Mouse (Mus musculus) cerebellum, adult 2 months (tissue): Measurements from ENCODE around the gene Bcr. TPM values are rescaled to one million over a fixed set of nuclear protein-coding genes. Genes with fewer than 3 reads are reported as not detected.

ENCODE experiments used
- DNase-seq, 2 experiments: peaks; one replicate each; pipeline ENCODE4 v3.0.0; 2021
- H3K27ac ChIP-seq: fragments of 200-500 bp; 2 replicates; pipeline ENCODE4 v1.5.1; 2012; ENCODE audit warnings: low read length, control low read depth, inconsistent platforms; ENCODE audit not compliant: insufficient read depth
- H3K27me3 ChIP-seq: fragments of 200-500 bp; 2 replicates; pipeline ENCODE4 v1.6.1; 2012; ENCODE audit warnings: inconsistent platforms, mild to moderate bottlenecking, low read length, moderate library complexity; ENCODE audit not compliant: control insufficient read depth, insufficient read depth
- H3K4me1 ChIP-seq: fragments of 200-500 bp; 2 replicates; pipeline ENCODE4 v1.6.1; 2011; ENCODE audit warnings: low read length; ENCODE audit not compliant: control insufficient read depth, insufficient read depth
- H3K4me3 ChIP-seq: fragments of 200-500 bp; replicated peaks from 2 replicates; pipeline ENCODE3; 2011; ENCODE audit warnings: mild to moderate bottlenecking, low read depth, low read length, control low read depth; ENCODE audit not compliant: insufficient read depth
- CTCF ChIP-seq: fragments of 200-500 bp; IDR thresholded peaks from 2 replicates; pipeline ENCODE4 v1.5.1; 2011; ENCODE audit warnings: low read depth, mild to moderate bottlenecking, control low read depth, low read length, moderate library complexity, borderline replicate concordance; ENCODE audit not compliant: insufficient read depth
- POLR2A ChIP-seq: fragments of 200-500 bp; IDR thresholded peaks from 2 replicates; pipeline ENCODE4 v1.6.1; 2011; ENCODE audit warnings: low read length, control low read depth, borderline replicate concordance; ENCODE audit not compliant: insufficient read depth
- WGBS: fragments of 180-500 bp; shearing (Covaris S2); methylation state at CpG from one replicate; pipeline ENCODE4 v1.1.7; 2018; 5-methylcytosine and 5-hydroxymethylcytosine counted together
- polyA plus RNA-seq: library from polyadenylated mRNA; depleted of rRNA; stranded (reverse); fragments of >200 nt; gene quantifications from 2 replicates; pipeline ENCODE4 v1.2.3, GENCODE M21; 2012

Gene Bcr
- polyA plus RNA-seq, 1 experiment, result 44.4 TPM

- Histone ChIP-seq H3K27ac (no peak overlapping the region), H3K4me3 (no peak overlapping the region), H3K4me1 (peaks cover 44% of the 10 kb centered on the region), H3K27me3 (no peaks in the 10 kb centered on the region)
- peak; percentile 63 to 74 for DNase-seq
- WGBS, result 40% methylated on average over 15 of the region's 15 CpGs
- TF ChIP-seq POLR2A (no peak), CTCF (peak; percentile 35; the same call in 1 of the 2 replicates)
These were observed 74.6 kb downstream of the Bcr start for GRCm38 (mm10) chr10:75134861-75135517.

DNA sequence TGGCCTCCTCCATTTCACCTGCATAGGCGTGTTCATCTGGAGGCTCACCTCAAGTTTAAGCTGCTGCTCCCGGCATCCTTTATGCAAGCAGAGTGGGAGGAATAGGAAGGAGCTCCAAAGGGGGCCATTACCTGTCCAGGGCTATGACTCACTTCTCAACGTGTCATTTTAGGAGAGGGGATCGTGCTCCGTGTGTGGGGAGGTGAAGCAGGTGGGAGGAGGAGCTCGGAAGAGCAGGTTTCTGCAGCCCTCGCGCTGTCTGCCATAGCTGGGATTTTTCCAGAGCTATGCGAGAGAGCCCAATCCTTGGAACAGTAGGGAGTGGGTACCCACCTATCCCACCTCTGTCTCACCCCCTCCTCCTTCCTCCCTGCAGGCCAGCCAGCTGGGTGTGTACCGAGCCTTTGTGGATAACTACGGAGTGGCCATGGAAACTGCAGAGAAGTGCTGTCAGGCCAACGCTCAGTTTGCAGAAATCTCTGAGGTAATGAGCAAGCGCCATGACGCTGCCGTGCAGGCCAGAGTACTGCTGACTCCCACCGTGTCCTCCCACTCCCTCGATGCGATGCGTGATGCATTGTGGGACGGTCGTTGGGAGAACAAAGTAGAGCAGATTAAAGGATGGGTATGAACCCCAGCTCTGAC, 75.2 kb downstream of the Bcr start:
- H3K4me3 ChIP-seq, result no peak overlapping the region
- DNase-seq, result no peak
- H3K4me1 ChIP-seq, result peaks cover 43% of the 10 kb centered on the region
- H3K27me3 ChIP-seq, result no peaks in the 10 kb centered on the region
- WGBS, result 57% methylated on average over 21 of the region's 21 CpGs
- no peak overlapping the region for H3K27ac ChIP-seq
- TF ChIP-seq POLR2A (no peak), CTCF (no peak)

GRCm38 (mm10) chr10:75137148-75137547, 76.8 kb downstream of the Bcr start:
- TF ChIP-seq POLR2A (no peak), CTCF (peak; percentile 24; the same call in 1 of the 2 replicates)
- no peak overlapping the region for H3K4me3 ChIP-seq
- no peaks in the 10 kb centered on the region for H3K27me3 ChIP-seq
- peaks cover 28% of the 10 kb centered on the region for H3K4me1 ChIP-seq
- 48% methylated on average over 3 of the region's 3 CpGs for WGBS
- H3K27ac ChIP-seq, result peak overlapping the region; percentile 28; the same call in 1 of the 2 replicates
- DNase-seq, result peak; percentile 41 to 74

- TF ChIP-seq POLR2A, result no peak
- no peak for TF ChIP-seq CTCF
- 82% methylated on average over 17 of the region's 17 CpGs for WGBS
- Histone ChIP-seq H3K27me3 (no peaks in the 10 kb centered on the region), H3K4me1 (no peaks in the 10 kb centered on the region), H3K27ac (no peak overlapping the region), H3K4me3 (no peak overlapping the region)
- no peak for DNase-seq
These were observed 84.8 kb downstream of the Bcr start for GRCm38 (mm10) chr10:75145221-75145620.

DNA sequence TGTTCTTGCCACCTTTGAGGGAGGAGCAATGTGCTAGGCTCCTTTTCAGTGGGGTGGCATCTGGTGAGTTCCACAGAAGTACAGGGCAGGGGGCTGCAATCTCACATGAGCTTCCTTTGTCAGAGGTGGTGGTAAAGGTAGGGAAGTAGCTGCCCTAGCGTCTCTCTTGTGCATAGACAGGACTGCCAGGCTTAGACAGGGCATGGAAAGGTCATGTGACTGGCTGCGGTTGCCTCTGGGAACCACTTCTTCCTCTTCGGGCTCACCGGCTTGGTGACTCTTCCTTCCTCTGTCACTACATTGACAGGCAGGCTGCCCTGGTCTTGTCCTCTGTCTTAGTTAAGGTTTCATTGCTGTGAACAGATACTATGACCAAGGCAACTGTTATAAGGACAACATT, 85.6 kb downstream of the Bcr start:
- WGBS, result 93% methylated on average over 4 of the region's 4 CpGs
- DNase-seq, result no peak
- no peak overlapping the region for H3K4me3 ChIP-seq
- H3K27me3 ChIP-seq, result no peaks in the 10 kb centered on the region
- TF ChIP-seq POLR2A, result no peak
- TF ChIP-seq CTCF, result no peak
- H3K4me1 ChIP-seq, result no peaks in the 10 kb centered on the region
- no peak overlapping the region for H3K27ac ChIP-seq

DNA sequence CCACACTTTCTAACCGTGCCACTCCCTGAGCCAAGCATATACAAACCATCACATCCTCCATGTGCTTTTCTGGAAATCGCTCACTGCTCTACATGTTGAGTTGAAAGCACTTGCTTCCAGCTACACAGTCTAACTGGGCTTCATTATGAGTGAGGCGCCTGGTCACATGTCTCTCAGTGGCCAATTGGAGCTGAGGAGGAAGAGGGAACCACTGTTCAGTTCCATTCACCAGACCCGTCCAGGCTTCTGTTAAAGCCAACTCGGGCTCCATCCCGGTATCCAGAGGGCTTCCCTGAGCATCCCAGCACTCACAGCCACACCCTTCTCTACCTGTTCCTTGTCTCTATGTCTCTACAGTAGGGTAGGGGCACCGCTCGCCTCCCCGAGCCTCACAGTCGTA, 86.2 kb downstream of the Bcr start:
- DNase-seq, result no peak
- H3K27me3 ChIP-seq, result no peaks in the 10 kb centered on the region
- H3K4me1 ChIP-seq, result no peaks in the 10 kb centered on the region
- TF ChIP-seq CTCF (no peak), POLR2A (no peak)
- 85% methylated on average over 10 of the region's 10 CpGs for WGBS
- no peak overlapping the region for H3K4me3 ChIP-seq
- H3K27ac ChIP-seq, result no peak overlapping the region

DNA sequence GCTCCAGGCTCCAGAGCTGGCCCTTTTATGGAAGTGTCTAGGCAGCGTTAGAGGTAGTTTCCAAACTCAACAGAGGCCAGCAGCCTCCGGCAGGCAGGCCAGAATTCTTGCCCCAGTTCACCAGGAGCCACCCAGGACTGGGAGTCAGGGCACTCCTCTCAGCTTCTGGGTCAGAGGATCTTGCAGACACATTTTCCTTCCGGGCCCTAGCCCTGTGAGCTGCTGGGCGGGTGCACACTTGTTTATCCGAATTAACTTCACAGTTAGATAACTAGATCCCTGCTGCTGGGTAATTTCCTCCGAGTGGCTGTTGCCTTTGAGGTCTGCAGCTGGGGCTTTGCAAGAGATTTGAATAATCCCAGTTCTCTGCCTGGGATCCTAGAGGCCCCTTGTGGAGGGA, 87.9 kb downstream of the Bcr start:
- no peak overlapping the region for H3K27ac ChIP-seq
- TF ChIP-seq POLR2A, result no peak
- TF ChIP-seq CTCF, result no peak
- WGBS, result 49% methylated on average over 6 of the region's 6 CpGs
- no peaks in the 10 kb centered on the region for H3K27me3 ChIP-seq
- no peak overlapping the region for H3K4me3 ChIP-seq
- no peaks in the 10 kb centered on the region for H3K4me1 ChIP-seq
- no peak for DNase-seq

GRCm38 (mm10) chr10:75150361-75150760, 90.0 kb downstream of the Bcr start:
- 78% methylated on average over 5 of the region's 5 CpGs for WGBS
- H3K27me3 ChIP-seq, result no peaks in the 10 kb centered on the region

GRCm38 (mm10) chr10:75151311-75151710, 90.9 kb downstream of the Bcr start:
- no peaks in the 10 kb centered on the region for H3K4me1 ChIP-seq
- H3K27me3 ChIP-seq, result no peaks in the 10 kb centered on the region
- no peak overlapping the region for H3K4me3 ChIP-seq
- peak; percentile 72 to 84 for DNase-seq
- TF ChIP-seq CTCF (peak; percentile 87), POLR2A (no peak)
- no peak overlapping the region for H3K27ac ChIP-seq

More at GRCm38 (mm10) chr10:75150361-75150760, 90.0 kb downstream of the Bcr start:
- no peak for TF ChIP-seq POLR2A
- TF ChIP-seq CTCF, result no peak
- no peak overlapping the region for H3K27ac ChIP-seq
- H3K4me3 ChIP-seq, result no peak overlapping the region
- no peak for DNase-seq
- no peaks in the 10 kb centered on the region for H3K4me1 ChIP-seq
